Mouse (Mus musculus) liver, postnatal 0 days (tissue): ENCODE measurements at regions not wholly inside any gene's neighbourhood (a gene's known extent, or its start where the extent isn't known, plus 50 kb on each side); places are given as distances from the start of the nearest gene placed in this dataset.

Source experiments
- CTCF ChIP-seq: sonication (generic); IDR thresholded peaks from 2 replicates; pipeline ENCODE4 v1.5.1; 2016; ENCODE audit warnings: antibody characterized with exemption, low read depth
- EP300 ChIP-seq: IDR thresholded peaks from 2 replicates; pipeline ENCODE4 v1.6.1; 2016; ENCODE audit warnings: antibody characterized with exemption, low read depth, mild to moderate bottlenecking

DNA sequence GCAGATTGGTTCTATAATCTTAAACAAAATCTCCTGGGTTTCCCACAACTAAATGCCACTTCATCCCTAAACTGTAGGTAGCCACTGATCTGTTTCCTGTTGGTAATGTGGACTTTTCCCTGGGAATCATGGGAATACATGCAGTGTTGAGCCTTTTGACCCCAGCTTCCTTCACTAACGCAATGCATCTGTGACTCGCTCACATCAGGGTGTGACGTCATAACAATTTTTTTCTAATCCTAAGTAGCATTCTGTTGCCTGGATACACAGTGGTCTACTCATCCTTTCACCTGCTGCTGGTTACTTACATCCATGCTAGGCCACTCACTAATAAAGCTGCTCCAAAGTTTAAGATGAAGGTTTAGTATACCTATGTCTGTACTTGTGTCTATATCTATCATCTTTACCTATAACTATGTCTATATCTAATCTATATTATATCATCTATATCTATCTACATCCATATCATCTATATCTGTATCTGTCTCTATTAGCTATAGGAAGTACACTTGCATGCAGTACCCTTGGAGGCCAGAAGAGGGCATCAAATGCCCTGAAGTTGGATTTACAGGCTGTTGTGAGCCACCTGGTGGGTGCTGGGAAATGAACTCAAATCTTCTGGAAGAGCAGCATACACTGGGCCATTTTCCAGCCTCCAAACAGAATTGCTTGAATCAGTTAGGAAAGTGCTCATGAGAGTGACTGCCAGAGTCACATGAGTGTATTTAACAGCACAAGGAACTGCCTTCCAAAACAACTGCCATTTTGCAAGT is 157.5 kb upstream of the Rpl34 start:
- TF ChIP-seq CTCF (peak; percentile 69), EP300 (no peak)
